Mouse (Mus musculus) bone marrow macrophage, adult 2 months (primary cell): Measurements from ENCODE around the gene Stx17.

ENCODE experiments used
- CTCF ChIP-seq: IDR thresholded peaks from 2 replicates; pipeline ENCODE4 v1.5.1; 2012; ENCODE audit warnings: low read depth, mild to moderate bottlenecking, low read length, moderate library complexity
- POLR2A ChIP-seq: IDR thresholded peaks from 2 replicates; pipeline ENCODE4 v1.6.1; 2012; ENCODE audit warnings: mild to moderate bottlenecking, low read depth, low read length, borderline replicate concordance

DNA sequence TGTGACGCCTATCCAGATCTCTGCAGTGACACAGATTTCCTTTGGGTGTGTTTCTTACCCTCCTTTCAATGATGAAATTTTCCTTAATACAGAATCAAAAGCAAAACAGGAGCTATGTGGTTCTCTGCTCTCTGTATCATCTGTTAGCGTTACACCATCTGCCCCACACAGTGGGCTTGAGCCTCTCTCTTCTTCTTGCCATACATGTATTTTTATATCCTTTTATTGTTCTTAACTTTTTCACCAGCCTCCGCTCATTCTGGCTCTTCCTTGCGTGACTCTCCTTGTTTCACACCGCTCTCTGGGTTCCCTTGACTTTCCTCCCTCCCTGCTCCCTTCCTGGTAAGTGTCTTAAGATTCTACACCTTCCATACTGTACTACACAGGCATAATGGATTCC, 28.5 kb downstream of the Stx17 start:
- no peak for TF ChIP-seq POLR2A
- no peak for TF ChIP-seq CTCF
